Mouse (Mus musculus) lung, embryonic 16.5 days (tissue): ENCODE data around the gene Creb3. TPM values are rescaled to one million over a fixed set of nuclear protein-coding genes. Genes with fewer than 3 reads are reported as not detected.
"Not testable (repeated sequence)": the region's sequence is repeated elsewhere in the genome, so short reads cannot be mapped to it uniquely, and the experiment has no call there.

ENCODE experiments used
- ATAC-seq: fragments of 200-750 bp; cut with Nextera tagmentation; 2 replicates; pipeline ENCODE4 v1.8.0; 2017; ENCODE audit warnings: low read depth, mild to moderate bottlenecking, moderate library complexity
- H3K27ac ChIP-seq: fragments of 300-500 bp; sonication (generic); 2 replicates; pipeline ENCODE4 v1.5.1; 2014; ENCODE audit warnings: mild to moderate bottlenecking, control low read depth, low read length
- H3K27me3 ChIP-seq: fragments of 300-500 bp; sonication (generic); 2 replicates; pipeline ENCODE4 v1.6.1; 2014; ENCODE audit warnings: low read depth, low read length, mixed read lengths; ENCODE audit not compliant: control insufficient read depth, insufficient read depth
- H3K36me3 ChIP-seq: fragments of 300-500 bp; sonication (generic); 2 replicates; pipeline ENCODE4 v1.6.1; 2014; ENCODE audit warnings: low read length; ENCODE audit not compliant: control insufficient read depth, insufficient read depth
- H3K4me1 ChIP-seq: fragments of 300-500 bp; sonication (generic); replicated peaks from 2 replicates; pipeline ENCODE4 v1.6.1; 2014; ENCODE audit warnings: low read length, mixed read lengths; ENCODE audit not compliant: control insufficient read depth, insufficient read depth
- H3K4me2 ChIP-seq: fragments of 300-500 bp; sonication (generic); 2 replicates; pipeline ENCODE4 v1.6.1; 2014; ENCODE audit warnings: low read depth, low read length, control low read depth
- H3K4me3 ChIP-seq: fragments of 300-500 bp; sonication (generic); 2 replicates; pipeline ENCODE4 v1.5.1; 2014; ENCODE audit warnings: mild to moderate bottlenecking, low read length, control low read depth
- H3K9ac ChIP-seq: fragments of 300-500 bp; sonication (generic); 2 replicates; pipeline ENCODE4 v1.6.1; 2014; ENCODE audit warnings: low read length, control low read depth
- H3K9me3 ChIP-seq: fragments of 300-500 bp; sonication (generic); 2 replicates; pipeline ENCODE4 v1.6.1; 2016; ENCODE audit warnings: low read length; ENCODE audit not compliant: control insufficient read depth
- WGBS: fragments of 180-500 bp; shearing (Covaris S2); extraction: QIAGEN DNeasy Blood & Tissue Kit; methylation state at CpG from one replicate; pipeline ENCODE4 v1.1.7; 2014; 5-methylcytosine and 5-hydroxymethylcytosine counted together
- polyA plus RNA-seq: library from polyadenylated mRNA; unstranded; fragments of >200 nt; fragmentation: Nextera tagmentation; extraction: Ambion mirVana; gene quantifications from 2 replicates; pipeline ENCODE4 v1.2.1, GENCODE M21; 2015

Creb3 gene
- polyA plus RNA-seq, 1 experiment from 2014 or later, result 69.5 TPM

DNA sequence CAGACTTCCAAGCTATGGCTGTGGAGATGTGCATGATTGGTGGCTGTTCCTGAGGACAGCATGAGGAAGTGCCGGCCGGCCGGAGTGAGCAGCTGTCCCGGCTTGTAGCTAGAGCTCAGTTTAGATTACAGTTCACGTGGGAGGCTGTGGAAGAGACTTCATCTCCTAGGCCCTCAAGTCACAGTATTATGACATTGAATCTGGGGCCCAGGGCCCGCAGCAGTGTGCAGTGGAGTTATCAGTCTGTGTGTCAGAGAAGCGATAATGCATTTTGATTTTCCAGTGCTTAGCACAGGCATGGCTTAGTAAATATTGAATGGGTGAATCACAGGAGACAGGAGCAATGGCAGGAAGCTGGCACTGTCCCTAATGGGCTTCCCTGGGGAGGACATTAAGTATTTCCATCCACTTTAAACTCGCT is 32.0 kb upstream of the Creb3 start:
- H3K27me3 ChIP-seq, result no peaks in the 10 kb centered on the region
- H3K9me3 ChIP-seq, result no peaks in the 10 kb centered on the region
- no peak for ATAC-seq
- peaks cover 37% of the 10 kb centered on the region for H3K36me3 ChIP-seq
- no peak overlapping the region for H3K9ac ChIP-seq
- H3K4me1 ChIP-seq, result no peaks in the 10 kb centered on the region
- no peak overlapping the region for H3K4me2 ChIP-seq
- no peak overlapping the region for H3K27ac ChIP-seq
- no peak overlapping the region for H3K4me3 ChIP-seq
- 58% methylated on average over 8 of the region's 8 CpGs for WGBS

DNA sequence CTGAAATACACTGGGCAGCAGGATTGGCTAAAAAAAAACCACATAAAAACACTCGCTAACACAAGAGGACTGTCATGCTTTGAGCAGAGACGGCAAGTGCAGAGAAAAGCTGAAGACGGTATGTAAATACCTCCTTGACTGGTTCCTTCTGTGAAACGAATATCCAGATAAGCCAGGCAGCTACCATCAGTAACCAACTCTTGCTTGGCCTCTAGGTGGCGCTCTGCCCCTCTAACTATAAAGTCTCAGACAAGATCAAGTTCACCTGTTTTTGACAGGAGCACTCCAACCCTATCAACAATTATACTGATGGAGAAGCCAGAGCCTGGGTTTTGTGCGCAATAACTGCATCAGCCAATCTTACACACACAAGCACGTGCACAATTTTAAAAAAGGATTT is 31.6 kb upstream of the Creb3 start:
- no peak overlapping the region for H3K4me3 ChIP-seq
- no peaks in the 10 kb centered on the region for H3K9me3 ChIP-seq
- no peak overlapping the region for H3K4me2 ChIP-seq
- ATAC-seq, result peak; percentile 17; the same call in 1 of the 2 replicates
- no peaks in the 10 kb centered on the region for H3K27me3 ChIP-seq
- H3K27ac ChIP-seq, result no peak overlapping the region
- 16% methylated on average over 7 of the region's 7 CpGs for WGBS
- no peak overlapping the region for H3K9ac ChIP-seq
- no peaks in the 10 kb centered on the region for H3K4me1 ChIP-seq
- peaks cover 42% of the 10 kb centered on the region for H3K36me3 ChIP-seq

DNA sequence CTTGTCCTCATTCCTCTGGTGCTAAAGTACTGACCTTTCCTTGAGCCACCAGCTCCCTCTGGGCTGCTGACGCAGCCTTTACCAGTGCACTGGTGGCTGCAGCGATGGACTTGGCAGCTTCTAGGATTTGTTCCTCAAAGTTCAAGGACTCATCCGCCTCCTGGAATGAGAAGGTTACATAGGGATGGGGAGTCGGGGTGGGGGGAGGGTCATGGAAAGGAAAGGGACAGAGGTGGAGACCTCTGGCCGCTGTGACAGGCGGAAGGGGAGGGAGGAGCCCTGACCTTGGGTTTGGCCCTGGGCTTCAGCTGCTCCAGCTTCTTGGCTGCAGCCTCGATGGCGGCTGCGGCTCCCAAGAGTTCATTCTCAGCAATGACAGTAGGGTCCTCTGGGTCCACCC is 28.9 kb upstream of the Creb3 start:
- Histone ChIP-seq H3K27ac (no peak overlapping the region), H3K9me3 (no peaks in the 10 kb centered on the region), H3K4me3 (no peak overlapping the region), H3K4me2 (no peak overlapping the region), H3K36me3 (peaks cover 65% of the 10 kb centered on the region), H3K27me3 (no peaks in the 10 kb centered on the region), H3K9ac (no peak overlapping the region), H3K4me1 (no peaks in the 10 kb centered on the region)
- whole genome bisulfite sequencing, result 86% methylated on average over 9 of the region's 9 CpGs
- no peak for ATAC-seq

DNA sequence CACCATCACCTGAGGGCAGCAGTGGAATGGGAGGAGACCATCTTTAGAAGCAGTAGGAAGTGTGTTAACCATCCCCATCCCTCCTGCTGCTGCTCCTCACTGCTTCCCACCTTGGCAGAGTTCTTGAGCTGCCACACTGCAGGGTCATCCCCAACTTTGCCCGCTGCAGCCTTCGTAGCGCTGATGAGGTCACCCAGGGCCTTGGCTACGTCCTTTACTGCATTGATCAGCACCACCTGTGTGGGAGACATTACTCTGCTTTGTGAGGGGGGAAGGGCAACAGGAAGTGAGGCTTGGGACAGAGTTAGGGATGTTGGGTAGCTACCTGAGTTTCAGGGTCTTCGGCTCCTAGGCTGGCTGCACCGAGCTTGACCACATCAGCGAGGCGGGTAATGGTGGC is 26.5 kb upstream of the Creb3 start:
- Histone ChIP-seq H3K9me3 (no peaks in the 10 kb centered on the region), H3K27me3 (no peaks in the 10 kb centered on the region), H3K4me2 (no peak overlapping the region), H3K4me3 (no peak overlapping the region), H3K9ac (no peak overlapping the region), H3K36me3 (peaks cover 86% of the 10 kb centered on the region), H3K4me1 (no peaks in the 10 kb centered on the region), H3K27ac (no peak overlapping the region)
- whole genome bisulfite sequencing, result 94% methylated on average over 8 of the region's 8 CpGs
- ATAC-seq, result no peak

DNA sequence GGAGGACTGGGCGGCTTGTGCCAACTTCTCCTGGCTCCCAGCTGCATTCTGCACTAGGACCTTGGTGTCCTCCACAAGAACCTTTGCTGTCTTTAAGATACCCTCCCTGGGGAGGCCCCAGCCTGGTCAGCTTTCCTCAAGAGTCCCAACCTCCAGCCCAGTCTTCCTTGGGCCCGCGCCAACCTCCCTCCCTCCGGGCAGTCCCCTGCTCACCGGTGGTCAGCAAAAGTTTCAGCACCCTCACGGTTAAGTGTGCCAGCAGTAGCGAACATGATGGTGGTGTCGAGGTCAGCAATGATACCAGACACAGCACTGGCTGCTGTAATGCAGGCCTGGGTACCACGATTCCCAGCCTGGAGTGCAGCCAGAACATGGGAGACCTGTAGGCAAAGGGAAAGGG is 26.1 kb upstream of the Creb3 start:
- Histone ChIP-seq H3K4me3 (no peak overlapping the region), H3K36me3 (peaks cover 84% of the 10 kb centered on the region), H3K4me1 (no peaks in the 10 kb centered on the region), H3K4me2 (no peak overlapping the region), H3K27ac (no peak overlapping the region), H3K27me3 (no peaks in the 10 kb centered on the region), H3K9ac (no peak overlapping the region), H3K9me3 (no peaks in the 10 kb centered on the region)
- 83% methylated on average over 9 of the region's 9 CpGs for WGBS
- no peak for ATAC-seq

DNA sequence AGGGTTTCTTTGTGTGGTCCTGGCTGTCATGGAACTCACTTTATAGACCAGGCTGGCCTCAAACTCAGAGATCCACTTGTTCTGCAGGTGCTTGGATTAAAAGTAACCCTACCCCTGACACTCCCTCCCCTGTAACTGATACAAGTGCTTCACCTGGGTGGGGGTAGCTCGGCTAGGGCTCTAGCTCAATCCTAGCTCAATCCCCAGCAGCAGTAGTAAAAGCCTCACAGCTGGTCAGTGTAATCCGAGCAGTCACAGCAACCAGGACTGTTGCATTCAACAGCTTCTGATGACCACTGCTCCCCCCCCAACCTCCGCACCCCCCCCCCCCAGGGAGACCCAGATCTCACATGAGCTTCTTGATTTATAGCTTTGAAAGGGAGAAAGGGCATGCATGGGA is 20.1 kb upstream of the Creb3 start:
- Histone ChIP-seq H3K36me3 (peaks cover 87% of the 10 kb centered on the region), H3K4me3 (no peak overlapping the region), H3K9me3 (no peaks in the 10 kb centered on the region), H3K9ac (no peak overlapping the region), H3K27ac (no peak overlapping the region), H3K27me3 (no peaks in the 10 kb centered on the region), H3K4me2 (no peak overlapping the region), H3K4me1 (no peaks in the 10 kb centered on the region)
- 77% methylated on average over 3 of the region's 3 CpGs for WGBS
- ATAC-seq, result no peak

DNA sequence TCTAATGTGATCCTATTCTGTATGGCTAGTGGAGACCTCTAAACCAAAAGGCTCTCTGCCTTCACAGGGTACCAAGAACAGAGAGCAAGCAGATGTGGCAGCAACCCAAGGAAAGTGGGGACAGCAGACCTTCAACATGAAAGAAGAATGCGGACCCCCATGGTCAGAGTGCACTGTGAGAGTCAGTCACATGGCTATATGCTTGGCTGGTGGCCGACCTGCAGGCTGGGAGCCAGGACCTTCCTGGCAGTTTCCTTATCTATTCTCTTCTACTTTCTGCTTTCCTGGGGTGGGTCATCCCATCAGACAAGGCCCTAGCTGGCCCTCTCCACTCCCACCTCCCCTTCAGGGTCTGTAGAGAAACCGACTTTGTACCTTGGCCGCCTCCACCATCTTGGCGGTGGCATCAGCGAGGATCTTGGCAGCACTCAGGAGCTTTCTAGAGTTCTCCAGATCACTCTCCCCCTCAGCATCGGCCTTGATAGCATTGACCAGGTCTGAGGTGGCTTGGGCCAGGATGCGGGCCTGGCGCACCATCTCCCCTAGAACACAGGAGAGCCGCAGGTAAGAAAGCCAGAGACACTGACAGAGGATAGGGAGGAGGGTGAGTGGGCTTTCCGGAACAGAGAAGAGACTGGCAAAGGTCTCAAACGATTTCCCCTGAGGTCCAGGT is 15.6 kb upstream of the Creb3 start:
- no peaks in the 10 kb centered on the region for H3K27me3 ChIP-seq
- H3K27ac ChIP-seq, result no peak overlapping the region
- 89% methylated on average over 12 of the region's 12 CpGs for WGBS
- no peak overlapping the region for H3K4me3 ChIP-seq
- H3K9me3 ChIP-seq, result no peaks in the 10 kb centered on the region
- ATAC-seq, result no peak
- H3K36me3 ChIP-seq, result peaks cover 92% of the 10 kb centered on the region
- H3K9ac ChIP-seq, result no peak overlapping the region
- no peak overlapping the region for H3K4me2 ChIP-seq
- no peaks in the 10 kb centered on the region for H3K4me1 ChIP-seq

DNA sequence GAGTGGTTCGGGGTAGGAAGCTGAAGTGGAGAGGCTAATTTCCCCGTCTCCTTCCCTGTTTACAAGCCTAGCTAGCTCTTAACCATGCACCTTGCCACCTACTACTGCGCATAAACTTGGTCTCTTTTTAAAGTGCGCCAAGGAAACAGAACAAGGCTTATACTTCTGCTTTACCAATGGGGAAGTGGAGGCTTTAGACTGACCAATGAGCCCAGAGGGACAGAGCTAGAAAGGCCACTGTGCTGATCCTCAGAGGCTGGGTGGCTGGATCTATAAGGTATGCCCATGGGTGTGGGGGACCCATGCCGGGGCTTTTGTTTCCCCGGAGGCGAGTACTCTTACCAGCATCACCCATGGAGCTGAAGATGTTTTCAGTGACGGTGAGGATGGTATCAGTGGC is 15.0 kb upstream of the Creb3 start:
- Histone ChIP-seq H3K4me1 (no peaks in the 10 kb centered on the region), H3K9ac (no peak overlapping the region), H3K4me3 (no peak overlapping the region), H3K9me3 (peaks cover 1% of the 10 kb centered on the region; the same call in 1 of the 2 replicates), H3K27me3 (no peaks in the 10 kb centered on the region), H3K27ac (no peak overlapping the region), H3K36me3 (peaks cover 90% of the 10 kb centered on the region), H3K4me2 (no peak overlapping the region)
- WGBS, result 94% methylated on average over 8 of the region's 8 CpGs
- ATAC-seq, result no peak

DNA sequence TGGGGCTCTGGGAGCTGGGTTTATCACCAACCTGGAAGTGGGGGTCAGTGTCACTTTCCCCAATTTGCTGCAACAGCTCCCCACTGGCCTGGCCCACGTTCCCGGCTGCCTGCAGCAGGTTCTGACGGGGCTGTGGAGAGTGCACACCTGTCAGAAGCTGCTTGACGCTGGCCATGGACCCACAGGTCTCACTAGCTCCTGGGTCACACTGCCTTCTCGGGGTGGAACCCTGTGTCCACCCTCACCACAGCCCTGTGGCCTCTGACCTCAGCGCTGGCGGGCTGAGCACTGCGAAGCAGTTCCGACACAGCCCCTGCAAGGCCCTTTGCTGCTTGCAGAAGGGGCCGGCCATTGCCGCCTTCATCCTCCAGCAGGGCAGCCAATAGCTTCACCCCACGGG is 13.1 kb upstream of the Creb3 start:
- no peak overlapping the region for H3K4me2 ChIP-seq
- peaks cover 4% of the 10 kb centered on the region; the same call in 1 of the 2 replicates for H3K9me3 ChIP-seq
- H3K36me3 ChIP-seq, result peaks cover 90% of the 10 kb centered on the region
- no peak overlapping the region for H3K4me3 ChIP-seq
- 89% methylated on average over 12 of the region's 12 CpGs for WGBS
- no peak for ATAC-seq
- no peak overlapping the region for H3K27ac ChIP-seq
- no peaks in the 10 kb centered on the region for H3K4me1 ChIP-seq
- H3K9ac ChIP-seq, result no peak overlapping the region
- no peaks in the 10 kb centered on the region for H3K27me3 ChIP-seq

DNA sequence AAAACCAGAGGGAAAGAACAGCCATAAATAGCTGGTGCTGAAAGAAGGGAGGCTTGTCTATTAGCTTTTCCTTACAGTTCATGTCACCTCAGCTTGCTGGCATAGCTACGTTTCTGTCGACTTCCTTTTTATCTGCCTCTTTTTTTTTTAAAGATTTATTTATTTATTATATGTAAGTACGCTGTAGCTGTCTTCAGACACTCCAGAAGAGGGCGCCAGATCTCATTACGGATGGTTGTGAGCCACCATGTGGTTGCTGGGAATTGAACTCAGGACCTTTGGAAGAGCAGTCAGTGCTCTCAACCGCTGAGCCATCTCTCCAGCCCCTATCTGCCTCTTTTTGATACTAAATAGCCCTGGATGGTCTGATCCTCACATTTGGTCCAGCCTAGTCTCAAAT is 10.3 kb upstream of the Creb3 start:
- 72% methylated on average over 6 of the region's 6 CpGs for WGBS
- H3K36me3 ChIP-seq, result peaks cover 85% of the 10 kb centered on the region
- H3K27me3 ChIP-seq, H3K4me2 ChIP-seq, H3K4me1 ChIP-seq, H3K4me3 ChIP-seq, H3K27ac ChIP-seq, H3K9ac ChIP-seq, H3K9me3 ChIP-seq, ATAC-seq: not testable (repeated sequence)
